Mouse (Mus musculus) right cerebral cortex, adult 18-20 months (tissue): ENCODE results near the gene Vrk1.
A peak's percentile ranks its signal among the peaks of the same experiment; 100 is the strongest.

Experiments
- DNase-seq: peaks from one replicate; pipeline ENCODE4 v3.0.0; 2022; ENCODE audit warnings: mixed read lengths

The Vrk1 gene

GRCm38 (mm10) chr12:106004719-106005118 is 5.3 kb upstream of the Vrk1 start:
- no peak for DNase-seq

GRCm38 (mm10) chr12:106006218-106006617 is 3.8 kb upstream of the Vrk1 start:
- DNase-seq: no peak

GRCm38 (mm10) chr12:106008348-106009050 is 1.5 kb upstream of the Vrk1 start:
- peak; percentile 84 for DNase-seq

- DNase-seq: no peak
Observed at GRCm38 (mm10) chr12:106009122-106009870, 732 bp upstream of the Vrk1 start.

- no peak for DNase-seq
Observed at GRCm38 (mm10) chr12:106012161-106012560, 2.1 kb downstream of the Vrk1 start.

GRCm38 (mm10) chr12:106016265-106017012 is 6.4 kb downstream of the Vrk1 start:
- no peak for DNase-seq

GRCm38 (mm10) chr12:106020063-106020462 is 10.0 kb downstream of the Vrk1 start:
- DNase-seq: no peak

GRCm38 (mm10) chr12:106023652-106024051 is 13.6 kb downstream of the Vrk1 start:
- DNase-seq: no peak

GRCm38 (mm10) chr12:106025416-106025815 is 15.4 kb downstream of the Vrk1 start:
- DNase-seq: no peak

GRCm38 (mm10) chr12:106026385-106027134 is 16.5 kb downstream of the Vrk1 start:
- DNase-seq: no peak

GRCm38 (mm10) chr12:106027372-106027771 is 17.3 kb downstream of the Vrk1 start:
- DNase-seq: peak; percentile 79

GRCm38 (mm10) chr12:106029582-106029981 is 19.6 kb downstream of the Vrk1 start:
- no peak for DNase-seq

- no peak for DNase-seq
Observed at GRCm38 (mm10) chr12:106030146-106030745, 20.2 kb downstream of the Vrk1 start.

- DNase-seq: no peak
Observed at GRCm38 (mm10) chr12:106030796-106031195, 20.8 kb downstream of the Vrk1 start.

- no peak for DNase-seq
Observed at GRCm38 (mm10) chr12:106031916-106032315, 21.9 kb downstream of the Vrk1 start.

GRCm38 (mm10) chr12:106032361-106032760 is 22.3 kb downstream of the Vrk1 start:
- DNase-seq: no peak

- no peak for DNase-seq
Observed at GRCm38 (mm10) chr12:106034267-106034666, 24.2 kb downstream of the Vrk1 start.

- DNase-seq: no peak
Observed at GRCm38 (mm10) chr12:106034761-106035160, 24.7 kb downstream of the Vrk1 start.

GRCm38 (mm10) chr12:106040259-106040658 is 30.2 kb downstream of the Vrk1 start:
- DNase-seq: no peak

GRCm38 (mm10) chr12:106046143-106046795 is 36.2 kb downstream of the Vrk1 start:
- DNase-seq: no peak

- peak; percentile 37 for DNase-seq
Observed at GRCm38 (mm10) chr12:106052271-106052670, 42.2 kb downstream of the Vrk1 start.

- DNase-seq: peak; percentile 85
Observed at GRCm38 (mm10) chr12:106055799-106056198, 45.8 kb downstream of the Vrk1 start.
